Mouse (Mus musculus) kidney, embryonic 14.5 days (tissue): ENCODE results near the gene Tfip11. TPM values are rescaled to one million over a fixed set of nuclear protein-coding genes. Genes with fewer than 3 reads are reported as not detected.

ENCODE experiments used
- ATAC-seq: fragments of 200-750 bp; cut with Nextera tagmentation; 2 replicates; pipeline ENCODE4 v1.8.0; 2017; ENCODE audit warnings: moderate number of reproducible peaks, mild to moderate bottlenecking, moderate TSS enrichment, moderate library complexity; ENCODE audit not compliant: low FRiP score, low TSS enrichment
- H3K27ac ChIP-seq: fragments of 300-500 bp; sonication (generic); 2 replicates; pipeline ENCODE4 v1.5.1; 2014; ENCODE audit warnings: low read depth, mild to moderate bottlenecking, low read length, moderate library complexity, mixed read lengths
- H3K27me3 ChIP-seq: fragments of 300-500 bp; sonication (generic); 2 replicates; pipeline ENCODE4 v1.6.1; 2014; ENCODE audit warnings: mild to moderate bottlenecking, low read length; ENCODE audit not compliant: control insufficient read depth, insufficient read depth
- H3K36me3 ChIP-seq: fragments of 300-500 bp; sonication (generic); 2 replicates; pipeline ENCODE4 v1.6.1; 2014; ENCODE audit warnings: low read length, mixed read lengths; ENCODE audit not compliant: control insufficient read depth, insufficient read depth
- H3K4me1 ChIP-seq: fragments of 300-500 bp; sonication (generic); 2 replicates; pipeline ENCODE4 v1.6.1; 2014; ENCODE audit warnings: low read length, mixed read lengths; ENCODE audit not compliant: control insufficient read depth, insufficient read depth
- H3K4me2 ChIP-seq: fragments of 300-500 bp; sonication (generic); replicated peaks from 2 replicates; pipeline ENCODE4 v1.6.1; 2014; ENCODE audit warnings: low read depth, mild to moderate bottlenecking, low read length
- H3K4me3 ChIP-seq: fragments of 300-500 bp; sonication (generic); 2 replicates; pipeline ENCODE4 v1.5.1; 2014; ENCODE audit warnings: mild to moderate bottlenecking, low read length
- H3K9ac ChIP-seq: fragments of 300-500 bp; sonication (generic); 2 replicates; pipeline ENCODE4 v1.6.1; 2014; ENCODE audit warnings: low read depth, mild to moderate bottlenecking, low read length, moderate library complexity
- H3K9me3 ChIP-seq: fragments of 300-500 bp; sonication (generic); 2 replicates; pipeline ENCODE4 v1.6.1; 2016; ENCODE audit warnings: low read length; ENCODE audit not compliant: control insufficient read depth
- WGBS: fragments of 180-500 bp; shearing (Covaris S2); extraction: QIAGEN DNeasy Blood & Tissue Kit; methylation state at CpG from one replicate; pipeline ENCODE4 v1.1.7; 2014; 5-methylcytosine and 5-hydroxymethylcytosine counted together
- polyA plus RNA-seq: library from polyadenylated mRNA; unstranded; fragments of >200 nt; fragmentation: Nextera tagmentation; extraction: Ambion mirVana; gene quantifications from 2 replicates; pipeline ENCODE4 v1.2.1, GENCODE M21; 2014

Gene Tfip11
- 15.7 and 22.3 TPM in 2 replicates for polyA plus RNA-seq

GRCm38 (mm10) chr5:112325546-112326445, at the start of gene Tfip11:
Gene Tfip11, plus strand, starts transcription at chr5:112326358.
- WGBS = 7% methylated on average over 48 of the region's 48 CpGs
- Histone ChIP-seq H3K36me3 (peaks cover 27% of the 10 kb centered on the region), H3K9me3 (no peaks in the 10 kb centered on the region), H3K4me2 (peak within 1 kb of the TSS; percentile 63), H3K27me3 (no peaks in the 10 kb centered on the region), H3K4me1 (peaks cover 19% of the 10 kb centered on the region), H3K27ac (peak within 1 kb of the TSS; percentile 83), H3K9ac (peak within 1 kb of the TSS; percentile 76), H3K4me3 (peak within 1 kb of the TSS; percentile 88)
- ATAC-seq = peak; percentile 84

- ATAC-seq = no peak; the same call in none of the 2 replicates
- no peaks in the 10 kb centered on the region for H3K36me3 ChIP-seq
- peak overlapping the region; percentile 47 for H3K27ac ChIP-seq
- H3K9me3 ChIP-seq = no peaks in the 10 kb centered on the region
- peaks cover 39% of the 10 kb centered on the region; the same call in 1 of the 2 replicates for H3K4me1 ChIP-seq
- WGBS = 2% methylated on average over 24 of the region's 24 CpGs
- peak overlapping the region; percentile 81 for H3K9ac ChIP-seq
- H3K27me3 ChIP-seq = no peaks in the 10 kb centered on the region
- H3K4me2 ChIP-seq = peak overlapping the region; percentile 72
- peak overlapping the region; percentile 84 for H3K4me3 ChIP-seq
These were observed 49.2 kb upstream of the Tfip11 start for GRCm38 (mm10) chr5:112276907-112277348.

GRCm38 (mm10) chr5:112277906-112278470, 48.2 kb upstream of the Tfip11 start:
- H3K27ac ChIP-seq = no peak overlapping the region
- H3K27me3 ChIP-seq = no peaks in the 10 kb centered on the region
- peaks cover 40% of the 10 kb centered on the region; the same call in 1 of the 2 replicates for H3K4me1 ChIP-seq
- ATAC-seq = no peak
- no peaks in the 10 kb centered on the region for H3K9me3 ChIP-seq
- H3K36me3 ChIP-seq = no peaks in the 10 kb centered on the region
- H3K9ac ChIP-seq = peak overlapping the region; percentile 81; the same call in 1 of the 2 replicates
- 79% methylated on average over 11 of the region's 11 CpGs for WGBS
- peak overlapping the region; percentile 84; the same call in 1 of the 2 replicates for H3K4me3 ChIP-seq
- H3K4me2 ChIP-seq = peak overlapping the region; percentile 72

GRCm38 (mm10) chr5:112279181-112280021, 46.8 kb upstream of the Tfip11 start:
- no peak overlapping the region for H3K27ac ChIP-seq
- H3K4me3 ChIP-seq = no peak overlapping the region
- no peaks in the 10 kb centered on the region for H3K27me3 ChIP-seq
- WGBS = 82% methylated on average over 17 of the region's 17 CpGs
- H3K9me3 ChIP-seq = no peaks in the 10 kb centered on the region
- no peaks in the 10 kb centered on the region for H3K36me3 ChIP-seq
- 0 out of 2 replicates have a peak overlapping the region, but pooled peaks have one; percentile 10 for H3K4me2 ChIP-seq
- H3K9ac ChIP-seq = no peak overlapping the region
- ATAC-seq = no peak
- H3K4me1 ChIP-seq = peaks cover 41% of the 10 kb centered on the region; the same call in 1 of the 2 replicates

- no peak for ATAC-seq
- Histone ChIP-seq H3K27ac (no peak overlapping the region), H3K4me3 (no peak overlapping the region), H3K9ac (no peak overlapping the region), H3K9me3 (no peaks in the 10 kb centered on the region), H3K4me1 (peaks cover 37% of the 10 kb centered on the region; the same call in 1 of the 2 replicates), H3K36me3 (no peaks in the 10 kb centered on the region), H3K27me3 (no peaks in the 10 kb centered on the region), H3K4me2 (no peak overlapping the region)
- 86% methylated on average over 7 of the region's 7 CpGs for WGBS
These were observed 46.0 kb upstream of the Tfip11 start for GRCm38 (mm10) chr5:112280151-112280550.

- H3K4me3 ChIP-seq = no peak overlapping the region
- no peaks in the 10 kb centered on the region for H3K9me3 ChIP-seq
- no peak for ATAC-seq
- no peak overlapping the region for H3K27ac ChIP-seq
- no peaks in the 10 kb centered on the region for H3K36me3 ChIP-seq
- H3K4me1 ChIP-seq = peaks cover 37% of the 10 kb centered on the region; the same call in 1 of the 2 replicates
- H3K9ac ChIP-seq = no peak overlapping the region
- 69% methylated on average over 15 of the region's 15 CpGs for WGBS
- H3K4me2 ChIP-seq = no peak overlapping the region
- no peaks in the 10 kb centered on the region for H3K27me3 ChIP-seq
These were observed 45.1 kb upstream of the Tfip11 start for GRCm38 (mm10) chr5:112280863-112281660.

- 90% methylated on average over 4 of the region's 4 CpGs for WGBS
These were observed 44.5 kb upstream of the Tfip11 start for GRCm38 (mm10) chr5:112281676-112282075.

More at GRCm38 (mm10) chr5:112281676-112282075, 44.5 kb upstream of the Tfip11 start:
- no peak overlapping the region for H3K27ac ChIP-seq
- H3K4me3 ChIP-seq = no peak overlapping the region
- H3K27me3 ChIP-seq = no peaks in the 10 kb centered on the region
- H3K9me3 ChIP-seq = no peaks in the 10 kb centered on the region
- H3K36me3 ChIP-seq = no peaks in the 10 kb centered on the region
- ATAC-seq = no peak
- H3K4me2 ChIP-seq = no peak overlapping the region
- no peak overlapping the region for H3K9ac ChIP-seq
- peaks cover 42% of the 10 kb centered on the region for H3K4me1 ChIP-seq
